Mouse (Mus musculus): ENCODE results near the gene Srd5a1. TPM values are rescaled to one million over a fixed set of nuclear protein-coding genes. Genes with fewer than 3 reads are reported as not detected.

Srd5a1 gene
- total RNA-seq (2014; rRNA removed): 83.6 and 86.4 TPM in 2 replicates
- 41.9 and 54.7 TPM in 2 replicates for polyA plus RNA-seq (2012; rRNA removed)

- Histone ChIP-seq H3K4me3 (ENCODE audit: insufficient read depth, low read depth, low read length) (peak within 1 kb of the TSS; percentile 75), H3K36me3 (ENCODE audit: control insufficient read depth, insufficient read depth, low read length) (peaks cover 22% of the 10 kb centered on the region), H3K27me3 (ENCODE audit: control insufficient read depth, insufficient read depth, low read length) (no peaks in the 10 kb centered on the region), H3K79me2 (ENCODE audit: control insufficient read depth, insufficient read depth, low read length) (peaks cover 14% of the 10 kb centered on the region; the same call in 1 of the 2 replicates), H3K4me1 (ENCODE audit: control insufficient read depth, insufficient read depth, low read length) (peaks cover 6% of the 10 kb centered on the region), H3K27ac (replicated peaks; ENCODE audit: insufficient read depth, low read depth, low read length) (peak within 1 kb of the TSS; percentile 84), H3K9ac (ENCODE audit: low read depth, low read length) (peak within 1 kb of the TSS; percentile 88)
- 0 out of 2 replicates have a peak, but pooled peaks have one; percentile 30 for TF ChIP-seq POLR2A (IDR thresholded peaks at IDR 0.05; ENCODE audit: extremely low read depth, insufficient read depth, low read length)
- TF ChIP-seq CTCF (IDR thresholded peaks at IDR 0.05; ENCODE audit: low read depth, low read length): no peak
- under 1% methylated on average over 69 of the region's 69 CpGs for WGBS
- peak; percentile 97 for DNase-seq (ENCODE audit: extremely low read depth, low read depth, low spot score)
Observed at GRCm38 (mm10) chr13:69611398-69612174, at the start of gene Srd5a1. Srd5a1 (minus strand) TSS chr13:69611442.

- no peaks in the 10 kb centered on the region for H3K36me3 ChIP-seq (ENCODE audit: control insufficient read depth, insufficient read depth, low read length)
- WGBS: 32% methylated on average over 3 of the region's 3 CpGs
- no peaks in the 10 kb centered on the region for H3K79me2 ChIP-seq (ENCODE audit: control insufficient read depth, insufficient read depth, low read length)
- peak; percentile 70 for DNase-seq (ENCODE audit: extremely low read depth, low read depth, low spot score)
- no peaks in the 10 kb centered on the region for H3K27me3 ChIP-seq (ENCODE audit: control insufficient read depth, insufficient read depth, low read length)
- H3K9ac ChIP-seq (ENCODE audit: low read depth, low read length): no peak overlapping the region
- peaks cover 6% of the 10 kb centered on the region; the same call in 1 of the 2 replicates for H3K4me1 ChIP-seq (ENCODE audit: control insufficient read depth, insufficient read depth, low read length)
- H3K4me3 ChIP-seq (ENCODE audit: insufficient read depth, low read depth, low read length): no peak overlapping the region
- TF ChIP-seq POLR2A (IDR thresholded peaks at IDR 0.05; ENCODE audit: extremely low read depth, insufficient read depth, low read length): no peak
- TF ChIP-seq CTCF (IDR thresholded peaks at IDR 0.05; ENCODE audit: low read depth, low read length): no peak
- H3K27ac ChIP-seq (replicated peaks; ENCODE audit: insufficient read depth, low read depth, low read length): peak overlapping the region; percentile 57; the same call in 1 of the 2 replicates
Observed at GRCm38 (mm10) chr13:69654508-69654907, 43.3 kb upstream of the Srd5a1 start.

- Histone ChIP-seq H3K4me3 (ENCODE audit: insufficient read depth, low read depth, low read length) (no peak overlapping the region), H3K79me2 (ENCODE audit: control insufficient read depth, insufficient read depth, low read length) (no peaks in the 10 kb centered on the region; the same call in 1 of the 2 replicates), H3K27me3 (ENCODE audit: control insufficient read depth, insufficient read depth, low read length) (no peaks in the 10 kb centered on the region), H3K27ac (replicated peaks; ENCODE audit: insufficient read depth, low read depth, low read length) (no peak overlapping the region), H3K4me1 (ENCODE audit: control insufficient read depth, insufficient read depth, low read length) (peaks cover 24% of the 10 kb centered on the region), H3K9ac (ENCODE audit: low read depth, low read length) (no peak overlapping the region), H3K36me3 (ENCODE audit: control insufficient read depth, insufficient read depth, low read length) (no peaks in the 10 kb centered on the region)
- no peak for TF ChIP-seq POLR2A (IDR thresholded peaks at IDR 0.05; ENCODE audit: extremely low read depth, insufficient read depth, low read length)
- TF ChIP-seq CTCF (IDR thresholded peaks at IDR 0.05; ENCODE audit: low read depth, low read length): no peak
- no peak for DNase-seq (ENCODE audit: extremely low read depth, low read depth, low spot score)
- WGBS: 90% methylated on average over 9 of the region's 9 CpGs
Observed at GRCm38 (mm10) chr13:69646481-69646880, 35.2 kb upstream of the Srd5a1 start.

- H3K4me1 ChIP-seq (ENCODE audit: control insufficient read depth, insufficient read depth, low read length): peaks cover 29% of the 10 kb centered on the region
- H3K36me3 ChIP-seq (ENCODE audit: control insufficient read depth, insufficient read depth, low read length): no peaks in the 10 kb centered on the region
- no peaks in the 10 kb centered on the region for H3K27me3 ChIP-seq (ENCODE audit: control insufficient read depth, insufficient read depth, low read length)
- H3K9ac ChIP-seq (ENCODE audit: low read depth, low read length): no peak overlapping the region
- no peak for TF ChIP-seq POLR2A (IDR thresholded peaks at IDR 0.05; ENCODE audit: extremely low read depth, insufficient read depth, low read length)
- TF ChIP-seq CTCF (IDR thresholded peaks at IDR 0.05; ENCODE audit: low read depth, low read length): no peak
- no peak overlapping the region for H3K4me3 ChIP-seq (ENCODE audit: insufficient read depth, low read depth, low read length)
- 71% methylated on average over 13 of the region's 13 CpGs for WGBS
- H3K79me2 ChIP-seq (ENCODE audit: control insufficient read depth, insufficient read depth, low read length): no peaks in the 10 kb centered on the region; the same call in 1 of the 2 replicates
- DNase-seq (ENCODE audit: extremely low read depth, low read depth, low spot score): no peak
- no peak overlapping the region; the same call in 1 of the 2 replicates for H3K27ac ChIP-seq (replicated peaks; ENCODE audit: insufficient read depth, low read depth, low read length)
Observed at GRCm38 (mm10) chr13:69645694-69646423, 34.6 kb upstream of the Srd5a1 start.

- Histone ChIP-seq H3K9ac (ENCODE audit: low read depth, low read length) (peak overlapping the region; percentile 43; the same call in 1 of the 2 replicates), H3K79me2 (ENCODE audit: control insufficient read depth, insufficient read depth, low read length) (no peaks in the 10 kb centered on the region; the same call in 1 of the 2 replicates), H3K36me3 (ENCODE audit: control insufficient read depth, insufficient read depth, low read length) (no peaks in the 10 kb centered on the region), H3K4me1 (ENCODE audit: control insufficient read depth, insufficient read depth, low read length) (peaks cover 33% of the 10 kb centered on the region), H3K27ac (replicated peaks; ENCODE audit: insufficient read depth, low read depth, low read length) (peak overlapping the region; percentile 99), H3K27me3 (ENCODE audit: control insufficient read depth, insufficient read depth, low read length) (no peaks in the 10 kb centered on the region), H3K4me3 (ENCODE audit: insufficient read depth, low read depth, low read length) (no peak overlapping the region)
- peak; percentile 90 for DNase-seq (ENCODE audit: extremely low read depth, low read depth, low spot score)
- TF ChIP-seq POLR2A (IDR thresholded peaks at IDR 0.05; ENCODE audit: extremely low read depth, insufficient read depth, low read length) (no peak), CTCF (IDR thresholded peaks at IDR 0.05; ENCODE audit: low read depth, low read length) (no peak)
- WGBS: 24% methylated on average over 13 of the region's 13 CpGs
Observed at GRCm38 (mm10) chr13:69644427-69645166, 33.4 kb upstream of the Srd5a1 start.
